Mouse (Mus musculus) C2C12 (cell line): ENCODE results near the gene Klhl3.

Experiments used
- CTCF ChIP-seq: IDR thresholded peaks from one replicate; pipeline ENCODE4 v1.5.1; 2011; ENCODE audit not compliant: control insufficient read depth, insufficient read depth, insufficient read length
- USF1 ChIP-seq: IDR thresholded peaks from one replicate; pipeline ENCODE4 v1.6.1; 2011; ENCODE audit warnings: low read depth, mild to moderate bottlenecking, control low read depth, moderate library complexity

- TF ChIP-seq CTCF (no peak), USF1 (no peak)
Observed at GRCm38 (mm10) chr13:58025701-58026414, 87.5 kb downstream of the Klhl3 start.
